Mouse (Mus musculus) heart, adult 18-20 months (tissue): ENCODE results near the gene Slc26a8. TPM values are rescaled to one million over a fixed set of nuclear protein-coding genes. Genes with fewer than 3 reads are reported as not detected.

ENCODE experiments used
- DNase-seq, 2 experiments: peaks; one replicate each; pipeline ENCODE4 v3.0.0; 2021 to 2022; ENCODE audit warnings: mixed read lengths in 1 of 2
- total RNA-seq, 2 experiments: library from RNA; stranded (reverse); gene quantifications; 2 replicates each; pipeline ENCODE4 v1.2.3; 2021

The Slc26a8 gene
- total RNA-seq, 2 experiments from 2014 or later: 0.39 TPM; not detected in 1

DNA sequence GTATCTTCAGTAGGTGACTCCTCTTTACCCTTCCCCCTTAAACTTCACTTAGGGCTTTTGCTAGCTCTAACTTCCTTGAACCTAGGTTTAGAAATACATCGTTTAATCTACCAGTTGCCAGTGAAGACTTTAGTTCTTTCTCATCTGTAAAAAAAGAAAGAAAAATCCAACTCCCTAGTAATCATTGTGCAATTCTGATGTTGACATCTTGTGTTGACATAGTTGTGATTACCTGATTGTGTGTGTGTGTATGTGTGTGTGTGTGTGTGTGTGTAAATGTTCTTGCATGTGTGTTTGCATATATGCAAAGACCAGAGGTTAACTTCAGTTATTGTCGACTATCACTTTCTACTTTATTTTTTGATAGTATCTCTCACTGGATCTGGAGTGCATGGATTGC lies 8.6 kb upstream of the Slc26a8 start:
- DNase-seq: no peak

DNA sequence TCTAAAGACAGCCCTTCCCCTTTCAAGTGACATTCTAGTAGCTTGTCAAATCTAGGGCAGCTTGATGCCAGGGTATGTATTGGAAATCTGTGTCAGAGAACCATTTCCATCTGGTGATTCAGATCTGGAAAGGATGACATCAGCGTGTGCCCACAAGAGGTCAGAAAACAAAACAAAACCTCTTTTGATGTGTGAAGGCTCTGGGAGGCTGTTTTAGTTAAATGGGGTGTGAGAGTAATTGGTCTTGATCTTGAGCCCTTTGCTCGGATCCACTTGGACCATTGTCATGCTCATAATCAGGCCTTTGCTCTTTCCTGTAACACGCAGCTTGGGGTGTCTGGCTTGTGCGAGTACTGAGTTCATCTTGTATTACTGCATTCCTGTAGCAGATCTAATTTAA lies 8.2 kb upstream of the Slc26a8 start:
- no peak for DNase-seq

DNA sequence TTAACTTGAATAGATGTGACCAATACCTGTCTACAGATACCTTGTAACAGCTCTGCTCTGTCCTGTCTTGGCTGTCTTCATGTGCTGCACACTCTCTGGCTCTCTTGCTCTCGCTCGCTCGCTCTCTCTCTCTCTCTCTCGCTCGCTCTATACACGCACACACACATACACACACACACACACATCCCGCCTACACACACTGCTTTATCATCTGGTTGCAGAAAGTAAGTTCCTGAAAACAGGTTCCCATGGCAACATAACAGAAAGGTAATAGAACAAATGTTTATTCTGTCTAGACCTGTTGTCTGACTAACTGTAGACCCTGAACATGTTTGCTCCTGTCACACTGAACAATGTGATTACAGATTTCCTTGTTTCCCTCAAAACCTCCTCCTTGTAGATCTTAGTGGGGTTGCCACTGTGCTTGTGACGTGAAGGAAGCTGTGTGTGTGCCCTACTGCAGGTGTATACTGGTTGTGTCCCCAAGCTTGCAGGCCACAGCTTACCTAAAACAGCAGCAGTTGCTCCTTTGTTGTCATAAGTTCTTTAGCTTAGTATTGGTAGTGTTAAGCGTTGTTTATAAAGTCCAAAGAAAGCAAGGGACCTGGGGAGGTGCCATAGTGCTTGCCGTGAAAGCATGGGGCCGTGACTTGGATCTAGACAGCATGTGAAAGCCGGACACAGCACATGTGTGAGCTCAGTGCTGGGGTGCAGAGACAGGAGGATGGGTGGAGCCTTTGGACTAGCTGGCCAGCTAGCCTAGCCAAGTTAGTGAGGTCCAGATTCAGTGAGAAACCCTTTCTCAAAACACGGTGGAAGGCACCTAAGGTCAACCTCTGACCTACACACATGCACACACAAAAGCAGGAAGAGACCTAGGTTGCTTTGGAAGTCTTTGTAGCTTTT lies 7.5 kb upstream of the Slc26a8 start:
- peak; percentile 57 to 58 for DNase-seq

- DNase-seq: no peak
Observed at GRCm38 (mm10) chr17:28696641-28697040, 6.6 kb upstream of the Slc26a8 start.

GRCm38 (mm10) chr17:28694832-28695231 lies 4.8 kb upstream of the Slc26a8 start:
- no peak for DNase-seq

DNA sequence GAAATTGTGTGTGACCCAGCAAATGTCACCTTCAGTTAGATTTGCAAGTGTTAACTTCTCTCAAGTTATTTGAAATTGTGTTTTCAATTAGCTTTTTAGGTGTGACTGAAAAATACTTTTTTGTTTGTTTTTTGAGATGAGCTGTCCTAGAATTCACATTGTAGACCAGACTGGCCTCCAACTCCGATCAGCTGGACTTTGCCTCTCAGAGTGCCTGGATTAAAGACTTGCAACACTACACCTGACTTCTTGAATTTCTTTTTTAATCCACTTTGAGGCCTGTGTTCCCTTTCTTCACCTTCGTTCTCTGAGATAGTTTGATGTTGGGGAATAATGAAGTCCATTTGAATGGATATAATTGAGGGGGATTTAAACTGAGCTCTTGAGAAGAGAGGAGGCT lies 4.0 kb upstream of the Slc26a8 start:
- no peak for DNase-seq

- DNase-seq: no peak
Observed at GRCm38 (mm10) chr17:28693086-28693485, 3.1 kb upstream of the Slc26a8 start.

DNA sequence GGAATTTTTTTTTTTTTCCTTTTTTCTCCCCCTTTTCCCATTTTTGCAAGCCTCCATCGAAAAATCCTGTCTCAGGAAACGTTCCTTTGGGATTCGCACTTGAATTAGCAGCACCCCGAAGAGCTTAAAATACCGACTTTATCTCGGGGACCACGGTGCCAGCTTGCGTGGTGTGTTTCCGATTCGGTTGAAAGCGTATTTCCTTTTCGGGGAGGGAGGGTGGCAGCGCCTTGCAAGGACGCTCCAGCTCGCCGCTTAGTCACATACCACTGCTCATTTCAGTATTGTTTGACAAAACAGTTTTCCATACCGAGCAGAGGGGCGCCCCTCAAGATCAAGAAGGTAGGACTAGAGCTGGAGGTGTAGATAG lies 2.3 kb upstream of the Slc26a8 start:
- DNase-seq: peak; percentile 71 to 75

DNA sequence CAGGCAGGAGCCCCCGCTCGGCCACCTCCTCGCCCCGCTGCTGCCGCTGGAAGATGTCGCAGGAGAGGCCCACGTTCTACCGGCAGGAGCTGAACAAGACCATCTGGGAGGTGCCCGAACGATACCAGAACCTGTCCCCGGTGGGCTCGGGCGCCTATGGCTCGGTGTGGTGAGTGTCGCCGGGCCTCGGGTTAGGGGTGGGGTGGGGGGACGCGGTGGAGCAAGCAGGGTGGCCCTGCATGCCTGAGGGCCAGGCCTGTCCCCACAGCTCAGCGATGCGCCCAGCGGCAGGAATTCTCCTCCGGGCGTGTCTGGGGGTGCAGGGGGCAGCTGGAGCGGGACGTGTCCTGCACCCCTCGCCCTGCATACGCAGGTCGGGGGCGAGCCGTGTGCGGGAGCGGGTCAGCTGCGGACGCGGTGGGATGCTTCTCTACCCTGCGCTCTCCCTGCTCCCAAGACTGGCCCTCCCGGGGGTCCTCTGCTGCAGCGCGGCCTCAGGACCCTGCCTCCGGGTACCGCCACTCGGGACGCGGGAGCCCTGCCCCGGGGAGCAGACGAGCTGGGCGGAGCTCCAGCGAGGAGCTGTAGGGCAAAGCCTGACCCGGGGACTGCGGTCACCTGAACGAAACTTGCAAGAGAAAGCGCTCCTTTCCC lies 1.8 kb upstream of the Slc26a8 start:
- peak; percentile 67 to 69 for DNase-seq

DNA sequence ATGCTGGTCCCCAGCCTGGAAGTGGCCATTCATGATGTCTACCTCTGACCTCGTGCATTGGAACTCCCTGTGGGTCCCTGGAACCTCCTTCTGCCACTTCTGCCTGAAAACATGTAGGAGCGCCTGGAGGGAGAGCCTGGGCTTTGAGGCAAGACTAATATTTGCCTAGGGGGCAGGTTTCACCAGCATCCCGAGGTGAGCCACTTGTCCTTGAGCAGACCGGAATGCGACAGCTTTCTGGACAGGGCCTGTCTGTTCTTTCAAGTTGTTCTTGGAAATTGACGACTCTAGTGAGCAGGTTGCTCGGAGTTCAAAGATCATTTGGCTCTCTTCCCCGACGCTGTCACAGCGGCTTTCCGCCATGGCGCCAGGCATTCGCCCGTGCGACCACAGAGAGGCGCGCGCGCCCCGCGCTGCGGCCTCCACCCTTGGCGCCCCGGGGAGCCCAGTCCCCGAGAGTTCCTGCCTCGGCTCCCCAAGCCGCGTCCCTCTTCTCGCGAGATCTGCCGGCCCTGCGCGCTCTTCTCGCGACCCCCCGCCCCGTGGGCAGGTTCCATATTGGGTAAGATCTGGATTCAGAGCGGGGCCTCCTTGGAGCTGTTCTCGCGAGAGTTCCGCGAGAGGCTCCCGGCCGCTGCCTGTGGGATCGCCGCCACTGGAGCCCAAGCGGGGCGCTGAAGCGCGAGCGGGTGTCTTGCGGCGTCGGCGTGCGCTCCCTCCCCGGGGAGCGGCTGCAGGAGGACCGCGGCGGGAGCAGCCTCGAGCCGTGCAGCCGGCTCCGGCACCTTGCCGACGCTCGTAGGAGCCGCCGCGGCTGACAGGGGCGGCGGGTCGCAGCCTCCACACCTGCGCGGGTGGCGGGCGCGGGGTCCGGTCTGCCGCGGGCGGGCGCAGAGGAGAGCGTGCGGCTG lies 998 bp upstream of the Slc26a8 start, which contains the start of gene Mapk14:
Mapk14 (plus strand) TSS at position 554 of the 911 bp plus-strand sequence.
- DNase-seq: peak; percentile 99 to 100

DNA sequence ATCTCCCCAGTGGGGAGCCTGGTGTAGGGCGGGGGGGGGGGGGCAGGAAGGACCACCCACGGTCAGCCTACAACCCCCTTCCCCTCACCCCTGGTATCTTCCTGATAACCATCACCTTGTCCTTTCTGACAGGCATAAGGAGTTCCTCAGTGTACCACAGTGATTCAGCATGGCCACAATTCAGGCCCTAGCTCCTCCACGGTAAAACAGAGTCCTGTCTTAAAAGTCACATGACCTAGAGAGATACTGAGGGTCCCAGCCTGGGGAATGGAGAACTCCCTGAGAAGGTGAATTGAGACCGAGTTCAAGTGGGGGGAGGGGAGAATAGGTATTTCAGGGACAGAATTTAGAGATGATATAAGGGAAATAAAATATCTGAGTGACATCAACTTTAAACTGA lies 2.7 kb downstream of the Slc26a8 start:
- no peak for DNase-seq

DNA sequence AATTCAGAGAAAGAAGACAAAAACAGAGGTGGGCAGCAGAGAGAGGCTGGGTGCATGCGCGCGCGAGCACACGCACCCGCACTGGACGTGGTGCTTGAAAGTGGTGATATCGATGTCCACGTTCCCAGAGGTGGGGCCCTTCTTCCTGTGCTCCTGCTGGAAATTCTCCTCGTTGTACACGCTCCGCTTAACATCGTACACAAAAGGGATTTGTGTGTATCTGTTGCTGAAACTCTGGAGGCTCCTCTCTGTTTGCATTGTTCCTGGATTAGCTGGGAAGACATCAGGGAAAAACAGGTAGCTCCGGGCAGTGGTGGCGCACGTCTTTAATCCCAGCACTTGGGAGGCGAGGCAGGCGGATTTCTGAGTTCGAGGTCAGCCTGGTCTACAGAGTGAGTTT lies 5.4 kb downstream of the Slc26a8 start:
- no peak for DNase-seq

DNA sequence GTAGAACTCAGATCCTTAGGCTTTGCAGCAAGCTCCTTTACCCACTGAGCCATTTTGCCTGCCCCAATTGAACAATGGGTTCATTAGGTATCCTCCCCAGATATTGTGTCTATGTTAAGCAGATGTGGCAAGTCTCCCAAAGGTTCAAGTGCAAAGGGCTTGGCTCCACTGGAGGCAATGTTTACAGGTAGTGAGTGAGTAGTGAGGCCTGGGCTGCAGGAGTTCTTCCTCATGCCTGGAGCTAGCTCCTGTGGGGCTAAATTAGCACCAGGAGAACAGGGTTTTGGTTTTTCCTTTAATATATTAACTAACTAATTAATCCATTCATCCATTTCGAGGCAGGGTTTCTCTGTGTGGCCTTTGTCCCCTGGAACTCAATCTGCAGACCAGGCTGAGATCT lies 6.4 kb downstream of the Slc26a8 start:
- no peak for DNase-seq

GRCm38 (mm10) chr17:28682311-28683084 lies 7.5 kb downstream of the Slc26a8 start:
- DNase-seq: no peak

DNA sequence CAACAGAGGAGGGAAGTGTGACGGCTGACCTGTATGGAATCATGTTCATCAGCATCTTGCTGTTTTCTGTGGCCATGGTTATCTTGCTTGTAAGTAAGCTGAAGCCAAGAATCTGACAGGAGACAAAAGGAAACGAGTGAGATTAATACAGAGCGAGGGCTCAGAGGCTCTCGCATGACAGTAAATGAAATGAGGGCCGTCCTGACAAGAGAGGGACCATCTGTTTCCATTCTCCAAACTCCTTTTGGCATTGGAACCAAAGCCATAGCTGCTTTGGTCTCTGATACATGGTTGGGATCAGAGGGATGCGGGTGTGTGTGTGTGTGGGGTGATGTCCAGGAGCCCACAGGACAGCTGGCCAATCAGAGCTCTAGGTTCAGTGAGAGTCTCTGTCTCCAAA lies 30.5 kb downstream of the Slc26a8 start:
- DNase-seq: no peak

GRCm38 (mm10) chr17:28657936-28658335 lies 32.1 kb downstream of the Slc26a8 start:
- DNase-seq: no peak

DNA sequence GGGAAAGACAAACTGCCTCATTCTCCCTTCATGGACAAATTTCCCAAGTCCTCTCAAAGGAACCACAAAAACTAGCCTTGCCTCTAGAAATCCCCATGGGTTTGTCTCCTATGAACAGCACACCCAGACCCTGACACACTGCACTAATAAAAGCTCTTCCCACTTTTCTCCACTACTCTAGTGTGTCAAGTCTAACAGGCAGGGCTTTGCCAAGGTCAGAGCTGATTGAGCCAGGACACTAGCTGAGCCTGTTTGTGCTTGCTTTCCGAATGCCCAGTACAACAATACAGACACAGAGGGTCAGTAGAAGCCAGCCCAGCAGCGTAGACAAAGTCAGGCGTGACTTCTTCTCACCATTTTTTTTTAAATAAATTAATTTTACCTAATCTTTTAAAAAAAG lies 39.8 kb downstream of the Slc26a8 start:
- peak in 1 of 2 experiments; percentile 18 for DNase-seq

GRCm38 (mm10) chr17:28648607-28649370 lies 41.2 kb downstream of the Slc26a8 start:
- peak in 1 of 2 experiments; percentile 30 for DNase-seq

GRCm38 (mm10) chr17:28646221-28646620 lies 43.8 kb downstream of the Slc26a8 start:
- no peak for DNase-seq

- DNase-seq: no peak
Observed at GRCm38 (mm10) chr17:28644112-28644511, 45.9 kb downstream of the Slc26a8 start.

DNA sequence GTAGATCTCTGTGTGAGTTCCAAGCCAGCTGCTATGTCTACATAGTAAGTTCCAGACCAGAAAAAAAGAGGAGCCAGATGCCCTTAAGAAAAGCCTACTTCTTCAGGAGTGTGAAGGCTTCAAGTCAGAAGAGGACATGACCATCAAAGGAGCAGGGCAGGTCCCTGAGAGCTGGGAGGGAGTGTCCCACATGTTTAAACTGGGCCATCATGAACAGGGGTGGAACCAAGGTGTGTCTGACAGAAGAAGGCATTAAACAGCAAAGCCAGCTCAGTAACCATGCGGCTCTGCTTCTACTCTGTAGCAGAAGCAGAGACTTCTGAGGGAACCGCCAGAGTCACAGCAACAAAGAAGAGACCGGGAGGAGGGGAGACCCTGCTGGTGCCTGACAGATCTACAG lies 46.3 kb downstream of the Slc26a8 start:
- DNase-seq: no peak
